Mouse (Mus musculus): ENCODE measurements around the gene Wasf1. TPM values are rescaled to one million over a fixed set of nuclear protein-coding genes. Genes with fewer than 3 reads are reported as not detected.

Wasf1 gene
- total RNA-seq (2021) = 100 to 1,000 TPM; 303 to 359 TPM
- long read RNA-seq, transcript Wasf1-202 (9 exons, 2,719 nt) = major isoform, 82 of 147 reads
- long read RNA-seq, transcript Wasf1-201 (9 exons, 2,609 nt) = minor isoform, 18 of 147 reads
- long read RNA-seq, partial matches to known transcripts = 30 of 147 reads
- long read RNA-seq, other reads (novel, unspliced or antisense) = 17 of 147 reads

- peak; percentile 97 to 98 for DNase-seq (ENCODE audit: low spot score in 2 of 2)
These were observed at the start of gene Wasf1, which contains the start of gene Cdc40 for GRCm38 (mm10) chr10:40882831-40883643. Gene Wasf1, plus strand, starts transcription at chr10:40883475. Gene Cdc40, minus strand, starts transcription at chr10:40883311.

DNA sequence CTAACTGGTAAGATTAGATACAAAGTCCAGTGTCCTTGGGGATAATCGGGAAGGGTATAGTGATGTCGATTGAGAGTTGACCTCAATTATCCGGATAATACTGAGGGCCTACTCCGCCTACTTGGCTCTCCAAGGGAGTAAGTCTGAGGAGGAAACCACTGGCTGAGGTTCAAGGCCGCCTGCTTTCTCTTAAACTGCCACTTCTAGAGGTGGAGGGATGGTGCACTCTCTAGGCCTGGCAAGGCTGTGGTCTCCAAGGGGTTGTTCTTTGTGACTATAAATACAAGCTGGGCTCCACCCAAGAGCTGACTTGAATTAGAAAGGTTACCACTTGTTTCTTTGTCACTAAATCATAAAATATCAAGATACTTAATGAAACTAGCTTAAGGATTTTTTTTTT is 43.2 kb upstream of the Wasf1 start:
- no peak for DNase-seq (ENCODE audit: low spot score in 2 of 2)

DNA sequence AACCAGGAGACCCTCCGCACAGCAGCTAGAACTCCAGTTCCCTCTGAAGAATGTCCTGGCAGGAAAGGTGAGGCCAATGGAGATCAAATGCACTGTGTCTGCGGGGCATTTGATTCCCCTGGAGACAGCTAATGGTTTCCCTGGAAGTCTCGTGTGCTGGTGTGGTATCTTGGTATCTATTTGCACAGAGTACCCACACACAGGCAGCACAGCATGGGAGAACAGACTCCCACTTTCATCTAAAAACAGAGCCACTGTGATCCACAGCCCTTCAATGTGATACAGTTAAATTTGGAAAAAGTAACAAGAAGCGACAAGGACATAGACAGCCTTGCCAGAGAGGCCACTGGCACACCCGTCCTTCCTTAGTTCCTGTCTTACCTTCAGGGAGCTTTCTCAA is 39.4 kb upstream of the Wasf1 start:
- no peak for DNase-seq (ENCODE audit: low spot score in 2 of 2)

GRCm38 (mm10) chr10:40844546-40844945 is 38.7 kb upstream of the Wasf1 start:
- DNase-seq (ENCODE audit: low spot score in 2 of 2) = no peak

DNA sequence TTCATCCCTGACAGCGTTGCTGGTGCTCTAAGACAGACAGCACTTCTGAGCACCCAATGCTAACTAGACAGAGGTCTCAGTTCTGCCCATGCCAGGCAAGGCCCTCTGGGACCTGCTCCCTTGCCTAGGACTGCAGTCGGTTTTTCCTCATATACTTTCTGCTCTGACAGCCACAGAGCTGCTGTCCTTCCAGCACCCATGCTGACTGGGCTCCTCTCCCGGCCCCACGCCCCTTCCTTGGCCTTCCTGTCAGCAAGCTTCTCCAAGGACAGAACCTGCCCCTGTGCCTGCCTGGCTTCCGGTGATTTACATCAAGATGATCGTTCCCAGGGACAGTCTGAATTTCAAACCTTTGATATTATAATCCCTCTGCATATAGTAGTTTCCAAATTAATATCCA is 37.6 kb upstream of the Wasf1 start:
- DNase-seq (ENCODE audit: low spot score in 2 of 2) = no peak

GRCm38 (mm10) chr10:40847176-40847874 is 36.0 kb upstream of the Wasf1 start:
- DNase-seq (ENCODE audit: low spot score in 2 of 2) = no peak

- no peak for DNase-seq (ENCODE audit: low spot score in 2 of 2)
These were observed 32.6 kb upstream of the Wasf1 start for GRCm38 (mm10) chr10:40850644-40851043.

GRCm38 (mm10) chr10:40851138-40851537 is 32.1 kb upstream of the Wasf1 start:
- DNase-seq (ENCODE audit: low spot score in 2 of 2) = no peak

GRCm38 (mm10) chr10:40855616-40856015 is 27.7 kb upstream of the Wasf1 start:
- DNase-seq (ENCODE audit: low spot score in 2 of 2) = no peak

GRCm38 (mm10) chr10:40856703-40857102 is 26.6 kb upstream of the Wasf1 start:
- no peak for DNase-seq (ENCODE audit: low spot score in 2 of 2)

- no peak for DNase-seq (ENCODE audit: low spot score in 2 of 2)
These were observed 25.7 kb upstream of the Wasf1 start for GRCm38 (mm10) chr10:40857599-40857998.

DNA sequence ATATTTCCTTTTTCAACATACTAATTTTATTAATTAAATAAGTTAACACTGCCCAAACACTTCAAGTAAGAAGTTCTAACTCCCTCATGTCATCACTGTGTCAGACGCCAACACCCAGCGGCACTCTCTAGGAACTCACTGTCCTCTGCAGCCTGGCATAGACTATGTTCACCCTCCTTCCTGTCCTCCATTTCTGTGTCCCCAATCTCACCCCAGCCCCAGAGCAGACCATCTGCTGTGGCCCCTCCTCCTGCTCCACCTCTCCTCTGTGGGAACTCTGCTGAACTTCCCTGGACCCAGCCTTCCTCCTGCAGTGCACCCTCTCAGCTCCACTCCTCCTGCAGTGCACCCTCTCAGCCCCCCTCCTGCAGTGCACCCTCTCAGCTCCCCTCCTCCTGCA is 15.2 kb upstream of the Wasf1 start:
- no peak for DNase-seq (ENCODE audit: low spot score in 2 of 2)

DNA sequence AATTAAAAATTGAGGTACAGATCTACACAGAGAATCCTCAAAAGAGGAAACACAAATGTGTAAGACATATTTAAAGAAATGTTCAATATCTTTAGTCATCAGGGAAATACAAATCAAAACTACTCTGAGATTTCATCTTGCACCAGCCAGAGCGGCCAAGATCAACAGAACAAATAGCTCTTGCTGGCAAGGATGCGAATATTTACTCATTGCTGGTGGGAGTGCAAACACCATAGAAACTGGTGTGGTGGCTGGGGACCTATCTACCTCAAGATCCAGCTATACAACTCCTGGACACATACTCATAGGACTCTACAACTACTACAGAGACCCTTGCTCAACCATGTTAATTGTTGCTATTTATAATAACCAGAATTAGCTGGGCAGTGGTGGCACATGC is 12.0 kb upstream of the Wasf1 start:
- DNase-seq (ENCODE audit: low spot score in 2 of 2) = no peak

GRCm38 (mm10) chr10:40872052-40872451 is 11.2 kb upstream of the Wasf1 start:
- no peak for DNase-seq (ENCODE audit: low spot score in 2 of 2)

DNA sequence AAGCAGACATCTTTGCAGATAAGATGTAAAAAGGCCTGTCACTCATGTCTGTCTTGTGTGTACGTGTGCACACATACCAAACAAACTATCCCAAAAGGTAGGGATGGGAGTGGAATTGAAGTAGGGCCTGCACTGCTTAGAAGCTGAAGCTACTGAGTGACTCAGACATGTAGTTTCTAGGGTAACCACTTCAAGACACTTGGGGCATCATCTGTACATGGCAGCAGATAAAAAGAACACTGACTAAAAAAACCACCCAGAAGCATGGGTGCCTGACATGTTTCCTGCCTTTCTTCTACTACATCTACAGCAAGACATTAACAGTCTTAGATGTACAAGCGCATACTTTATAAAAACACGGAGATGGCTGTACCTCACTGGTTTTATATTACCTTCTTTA is 5.0 kb upstream of the Wasf1 start:
- no peak for DNase-seq (ENCODE audit: low spot score in 2 of 2)

DNA sequence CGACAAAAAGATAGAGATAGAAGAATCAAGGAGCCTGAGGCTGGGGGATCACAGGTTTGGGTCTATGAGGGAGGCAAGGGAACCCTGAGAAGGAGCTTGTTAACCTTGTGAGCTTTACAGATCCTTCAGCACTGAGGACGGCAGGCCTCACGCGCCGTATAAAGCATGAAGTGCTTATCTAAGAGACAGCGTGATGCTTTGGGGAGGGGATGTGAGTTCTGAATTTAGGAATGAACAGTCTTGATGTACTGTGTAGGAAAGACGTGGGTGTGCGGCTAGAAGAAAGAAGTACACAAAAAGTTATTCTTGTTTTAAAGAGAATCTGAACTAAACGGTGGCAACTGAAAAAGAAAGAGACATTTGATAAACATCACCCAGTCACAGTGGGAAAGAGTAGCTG is 3.3 kb upstream of the Wasf1 start:
- DNase-seq (ENCODE audit: low spot score in 2 of 2) = no peak

DNA sequence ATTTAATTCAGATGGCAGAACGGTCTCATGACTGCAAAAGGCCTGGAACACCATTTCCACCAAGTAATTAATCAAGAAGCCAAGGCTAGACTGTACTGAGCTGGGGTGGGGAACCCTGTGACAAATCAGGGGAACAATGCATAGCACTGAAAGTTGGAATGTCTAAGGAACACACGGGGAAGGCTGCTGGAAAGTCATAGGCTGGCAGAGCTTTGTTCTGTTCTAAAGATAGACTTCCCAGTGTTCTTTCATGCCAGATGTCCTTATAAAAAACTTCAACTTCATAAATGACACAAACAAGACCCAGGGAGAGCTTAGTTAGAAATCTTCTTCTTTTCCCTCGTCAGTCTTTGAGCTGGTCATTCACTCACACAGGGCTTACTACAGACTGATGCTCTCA is 2.0 kb upstream of the Wasf1 start:
- no peak for DNase-seq (ENCODE audit: low spot score in 2 of 2)

DNA sequence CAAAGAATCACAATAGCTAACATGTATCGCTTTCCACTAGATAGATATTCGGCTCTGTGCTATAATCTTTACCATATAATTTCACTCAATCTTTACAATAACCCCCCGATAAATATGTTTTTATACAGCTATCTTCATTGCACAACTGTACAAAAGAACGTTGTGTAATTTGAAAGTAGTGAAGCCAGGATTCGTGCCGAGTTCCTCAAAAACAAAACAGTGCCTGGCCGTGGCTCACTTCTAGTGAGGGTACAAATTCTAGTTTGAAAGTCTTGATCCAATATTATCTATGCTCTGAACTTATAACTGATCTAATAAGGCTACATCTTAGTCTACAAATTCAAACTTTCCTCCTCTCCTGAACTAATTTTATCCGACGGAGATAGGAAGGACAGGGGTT is 942 bp upstream of the Wasf1 start:
- no peak for DNase-seq (ENCODE audit: low spot score in 2 of 2)

DNA sequence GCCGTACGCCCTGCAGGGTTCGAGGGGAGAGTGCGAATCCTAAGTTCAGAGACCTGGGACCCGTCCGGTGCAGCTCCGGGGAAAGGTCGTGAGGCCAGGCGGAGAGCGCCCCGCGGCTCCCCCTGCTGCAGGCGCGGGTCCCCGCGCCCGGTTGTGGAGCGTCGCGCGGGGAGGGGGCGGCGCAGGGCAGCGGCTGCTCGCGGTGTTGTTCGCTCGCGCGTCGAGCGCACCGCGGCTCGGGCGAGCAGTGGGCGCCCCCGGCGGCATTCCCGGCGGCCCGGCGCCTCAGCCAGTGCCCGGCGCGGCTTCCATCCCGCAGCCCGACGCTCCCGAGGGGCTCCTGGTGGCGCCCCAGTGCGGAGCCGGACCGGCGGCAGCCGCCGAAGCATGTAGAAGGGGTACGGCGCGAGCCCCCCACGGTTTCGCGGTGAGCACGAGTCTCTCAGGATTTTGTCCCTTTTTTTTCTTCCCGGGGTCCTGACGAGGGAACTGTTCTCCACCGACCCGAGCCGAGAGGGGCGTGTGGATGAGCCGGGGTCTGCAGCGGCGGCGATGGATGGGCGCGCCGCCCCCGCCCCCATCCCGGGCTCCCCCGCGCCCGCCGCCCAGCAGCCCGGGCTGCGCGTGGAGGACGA is 486 bp downstream of the Wasf1 start:
- no peak for DNase-seq (ENCODE audit: low spot score in 2 of 2)

- peak; percentile 59 to 61 for DNase-seq (ENCODE audit: low spot score in 2 of 2)
These were observed 1.1 kb downstream of the Wasf1 start for GRCm38 (mm10) chr10:40884279-40884806.

DNA sequence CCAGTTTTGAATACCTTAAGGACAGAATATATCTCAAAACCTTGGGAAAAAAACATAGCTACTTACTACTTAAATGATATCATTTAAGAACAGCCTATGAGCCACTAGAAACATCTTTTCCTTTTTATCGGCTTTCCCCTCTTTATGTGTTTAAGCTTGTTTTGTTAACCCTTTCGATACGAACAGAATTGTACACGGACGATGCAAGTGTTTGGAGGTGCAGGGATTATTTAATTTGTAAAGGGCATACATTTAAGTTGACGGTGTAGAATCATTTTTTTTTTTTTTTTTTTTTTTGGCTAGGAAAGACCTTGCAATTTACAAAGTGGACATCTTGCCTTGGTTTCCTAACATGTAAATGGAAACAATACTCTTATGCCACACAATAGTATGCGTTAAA is 2.2 kb downstream of the Wasf1 start:
- DNase-seq (ENCODE audit: low spot score in 2 of 2) = no peak

DNA sequence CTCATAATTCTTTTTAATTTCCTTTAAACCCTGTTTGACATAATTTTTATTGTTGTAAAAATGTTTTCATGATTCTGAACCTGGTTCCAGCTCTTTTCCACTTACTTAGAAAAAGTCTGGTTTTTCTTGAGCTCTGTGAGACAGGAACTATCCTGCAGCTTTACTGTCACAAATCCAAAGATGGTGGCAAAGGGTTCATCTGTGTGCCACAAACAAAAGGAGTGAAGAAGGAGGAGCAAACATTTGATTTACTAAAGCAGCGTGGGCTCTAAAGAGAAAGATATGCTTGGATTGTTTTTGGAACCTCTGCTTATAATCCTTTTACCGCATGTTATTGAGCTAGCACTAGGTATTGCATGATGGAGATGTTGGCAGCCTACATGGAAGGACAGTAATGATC is 4.0 kb downstream of the Wasf1 start:
- DNase-seq (ENCODE audit: low spot score in 2 of 2) = no peak

Data from layer of hippocampus, postnatal 10 days (tissue).